Mouse (Mus musculus) forebrain, embryonic 14.5 days (tissue): ENCODE data around the gene Rpl41. TPM values are rescaled to one million over a fixed set of nuclear protein-coding genes. Genes with fewer than 3 reads are reported as not detected.

Experiments
- ATAC-seq: fragments of 200-750 bp; cut with Nextera tagmentation; 2 replicates; pipeline ENCODE4 v1.8.0; 2017; ENCODE audit warnings: mild to moderate bottlenecking, moderate library complexity
- DNase-seq: peaks from one replicate; pipeline ENCODE4 v3.0.0-alpha.2; 2015; ENCODE audit warnings: low spot score
- H3K27ac ChIP-seq: fragments of 300-500 bp; sonication (generic); 2 replicates; pipeline ENCODE4 v1.5.1; 2014; ENCODE audit warnings: low read depth, mild to moderate bottlenecking, control low read depth, low read length, moderate library complexity
- H3K27me3 ChIP-seq: fragments of 300-500 bp; sonication (generic); replicated peaks from 2 replicates; pipeline ENCODE4 v1.6.1; 2014; ENCODE audit warnings: low read length, control low read depth, mixed read lengths; ENCODE audit not compliant: control insufficient read depth, insufficient read depth
- H3K36me3 ChIP-seq: fragments of 300-500 bp; sonication (generic); 2 replicates; pipeline ENCODE4 v1.6.1; 2014; ENCODE audit warnings: low read length, control low read depth; ENCODE audit not compliant: control insufficient read depth, insufficient read depth
- H3K4me1 ChIP-seq: fragments of 300-500 bp; sonication (generic); 2 replicates; pipeline ENCODE4 v1.6.1; 2014; ENCODE audit warnings: antibody characterized with exemption, low read length, control low read depth; ENCODE audit not compliant: control insufficient read depth, insufficient read depth
- H3K4me2 ChIP-seq: fragments of 300-500 bp; sonication (generic); 2 replicates; pipeline ENCODE4 v1.6.1; 2014; ENCODE audit warnings: mild to moderate bottlenecking, control low read depth, low read length
- H3K4me3 ChIP-seq: fragments of 300-500 bp; sonication (generic); 2 replicates; pipeline ENCODE4 v1.5.1; 2014; ENCODE audit warnings: low read depth, low read length, control low read depth
- H3K9ac ChIP-seq: fragments of 300-500 bp; sonication (generic); 2 replicates; pipeline ENCODE4 v1.6.1; 2014; ENCODE audit warnings: mild to moderate bottlenecking, low read length, control low read depth, moderate library complexity
- H3K9me3 ChIP-seq: fragments of 300-500 bp; sonication (generic); replicated peaks from 2 replicates; pipeline ENCODE4 v1.6.1; 2016; ENCODE audit warnings: low read length, control low read depth, mixed read lengths; ENCODE audit not compliant: control insufficient read depth
- WGBS: fragments of 180-500 bp; shearing (Covaris S2); extraction: QIAGEN DNeasy Blood & Tissue Kit; methylation state at CpG from one replicate; pipeline ENCODE4 v1.1.7; 2014; 5-methylcytosine and 5-hydroxymethylcytosine counted together
- polyA plus RNA-seq: library from polyadenylated mRNA; unstranded; fragments of >200 nt; fragmentation: Nextera tagmentation; extraction: Ambion mirVana; gene quantifications from 2 replicates; pipeline ENCODE4 v1.2.1, GENCODE M21; 2014

Gene Rpl41
- polyA plus RNA-seq: 2,276 and 3,259 TPM in 2 replicates

DNA sequence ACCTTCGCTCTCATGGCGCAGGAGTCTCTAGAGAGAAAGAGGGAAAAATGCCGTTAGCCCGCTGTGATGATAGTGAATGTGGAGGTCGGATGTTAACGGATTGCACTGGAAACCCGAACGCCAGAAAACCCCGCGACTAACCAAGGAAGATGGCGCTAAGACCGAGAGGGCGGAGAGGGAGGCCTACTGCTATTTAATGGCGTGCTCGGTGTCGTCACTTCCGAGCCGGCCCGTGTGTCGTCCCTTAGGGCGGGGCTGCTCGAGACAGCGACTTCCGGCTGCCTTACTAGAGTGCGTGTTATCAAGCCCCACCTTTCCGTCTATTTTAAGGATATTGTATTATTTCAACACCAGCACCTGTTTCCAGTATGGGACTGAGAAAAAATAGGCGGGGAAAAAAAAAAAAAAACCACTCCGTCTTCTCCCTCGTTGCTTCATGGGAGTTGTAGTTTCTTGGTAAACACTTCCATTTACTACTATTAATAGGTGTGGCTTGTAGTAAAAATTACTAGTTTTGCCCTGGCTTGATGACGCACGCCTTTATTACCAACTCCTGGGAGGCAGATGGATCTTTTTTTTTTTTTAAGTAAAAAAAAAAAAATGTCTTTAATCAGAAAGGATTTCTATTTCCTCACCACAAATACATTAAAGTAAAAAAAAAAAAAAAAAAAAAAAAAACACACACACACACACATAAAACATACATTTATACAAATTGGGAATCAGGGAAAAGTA lies at the start of gene Rpl41:
Gene Rpl41 (minus strand): TSS at position 359 of the 735 bp plus-strand sequence.
- Histone ChIP-seq H3K27me3 (no peaks in the 10 kb centered on the region), H3K36me3 (peaks cover 18% of the 10 kb centered on the region), H3K9me3 (no peaks in the 10 kb centered on the region), H3K9ac (peak within 1 kb of the TSS; percentile 92), H3K4me3 (peak within 1 kb of the TSS; percentile 63), H3K27ac (peak within 1 kb of the TSS; percentile 97), H3K4me1 (peaks cover 7% of the 10 kb centered on the region; the same call in 1 of the 2 replicates), H3K4me2 (peak within 1 kb of the TSS; percentile 87)
- WGBS: 0% methylated on average over 31 of the region's 31 CpGs
- ATAC-seq (peak; percentile 89), DNase-seq (peak; percentile 99)

DNA sequence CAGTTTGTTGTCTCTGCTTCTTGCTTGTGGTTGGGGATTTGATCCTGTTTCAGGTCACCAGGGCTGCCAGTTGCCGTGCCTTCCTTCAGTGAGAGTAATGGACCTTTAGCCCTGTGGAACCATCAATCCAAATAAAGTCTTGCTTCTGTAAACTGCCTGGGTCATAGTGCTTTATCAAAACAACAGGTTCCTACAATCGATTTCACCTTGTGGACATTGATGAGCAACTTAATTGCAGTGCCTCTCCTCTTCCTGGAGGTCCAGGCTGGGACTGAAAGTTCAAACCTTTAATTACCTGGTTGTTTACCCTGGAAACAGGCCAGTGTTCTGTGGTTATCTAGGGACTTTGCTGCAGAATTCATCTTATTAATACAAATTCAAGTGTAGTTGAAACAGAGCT lies 49.4 kb upstream of the Rpl41 start:
- WGBS: 78% methylated on average over 2 of the region's 2 CpGs
- no peaks in the 10 kb centered on the region for H3K9me3 ChIP-seq
- H3K27me3 ChIP-seq: no peaks in the 10 kb centered on the region
- no peak overlapping the region for H3K9ac ChIP-seq
- no peak overlapping the region for H3K4me2 ChIP-seq
- ATAC-seq: no peak
- H3K36me3 ChIP-seq: no peaks in the 10 kb centered on the region
- no peak for DNase-seq
- H3K4me1 ChIP-seq: no peaks in the 10 kb centered on the region
- H3K27ac ChIP-seq: no peak overlapping the region
- no peak overlapping the region for H3K4me3 ChIP-seq

DNA sequence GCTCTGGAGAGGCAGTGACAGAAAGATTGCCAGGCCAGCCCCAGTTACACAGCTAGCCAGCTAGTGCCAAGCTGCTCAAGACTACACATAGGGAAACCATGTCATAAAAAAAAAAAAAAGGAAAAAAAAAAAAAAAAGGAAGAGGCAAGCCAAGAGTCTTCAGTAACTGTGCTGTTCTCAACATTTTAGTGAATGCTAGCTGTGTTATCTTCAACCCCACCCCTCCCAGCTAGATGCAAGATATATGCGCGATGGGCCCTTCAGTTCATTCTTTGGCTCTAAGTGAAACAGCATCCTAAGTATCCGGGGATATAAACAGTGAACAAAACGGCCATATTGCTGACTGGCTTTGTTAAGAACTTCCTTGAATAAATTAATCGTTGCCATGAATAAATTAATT lies 43.7 kb upstream of the Rpl41 start:
- peaks cover 16% of the 10 kb centered on the region for H3K27me3 ChIP-seq
- H3K9me3 ChIP-seq: no peaks in the 10 kb centered on the region
- no peak for ATAC-seq
- no peak overlapping the region for H3K4me2 ChIP-seq
- H3K36me3 ChIP-seq: no peaks in the 10 kb centered on the region
- H3K27ac ChIP-seq: no peak overlapping the region
- H3K4me3 ChIP-seq: no peak overlapping the region
- WGBS: 42% methylated on average over 5 of the region's 5 CpGs
- no peak for DNase-seq
- H3K4me1 ChIP-seq: peaks cover 2% of the 10 kb centered on the region; the same call in 1 of the 2 replicates
- H3K9ac ChIP-seq: no peak overlapping the region

DNA sequence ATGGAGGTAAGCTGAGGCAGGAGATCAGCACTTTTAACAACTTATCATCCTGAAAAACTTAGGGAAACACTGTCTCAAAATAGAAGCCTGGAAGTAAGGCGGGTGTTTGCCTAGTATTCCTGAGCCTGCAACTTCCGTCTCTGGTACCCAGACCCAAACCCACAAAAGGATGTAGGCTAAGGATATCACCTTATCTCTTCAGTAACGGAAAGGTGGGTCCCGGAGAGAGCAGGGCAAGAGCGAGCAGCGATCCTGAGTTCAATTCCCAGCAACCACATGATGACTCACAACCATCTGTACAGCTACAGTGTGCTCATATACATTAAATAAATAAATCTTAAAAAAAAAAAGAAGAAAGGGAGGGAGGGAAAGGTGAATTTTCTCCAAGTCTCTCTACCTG lies 42.3 kb upstream of the Rpl41 start:
- Histone ChIP-seq H3K36me3 (no peaks in the 10 kb centered on the region), H3K4me2 (no peak overlapping the region), H3K27me3 (peaks cover 21% of the 10 kb centered on the region), H3K4me3 (no peak overlapping the region), H3K9ac (no peak overlapping the region), H3K27ac (no peak overlapping the region), H3K4me1 (peaks cover 2% of the 10 kb centered on the region; the same call in 1 of the 2 replicates), H3K9me3 (no peaks in the 10 kb centered on the region)
- DNase-seq: no peak
- no peak for ATAC-seq
- WGBS: 90% methylated on average over 6 of the region's 6 CpGs

DNA sequence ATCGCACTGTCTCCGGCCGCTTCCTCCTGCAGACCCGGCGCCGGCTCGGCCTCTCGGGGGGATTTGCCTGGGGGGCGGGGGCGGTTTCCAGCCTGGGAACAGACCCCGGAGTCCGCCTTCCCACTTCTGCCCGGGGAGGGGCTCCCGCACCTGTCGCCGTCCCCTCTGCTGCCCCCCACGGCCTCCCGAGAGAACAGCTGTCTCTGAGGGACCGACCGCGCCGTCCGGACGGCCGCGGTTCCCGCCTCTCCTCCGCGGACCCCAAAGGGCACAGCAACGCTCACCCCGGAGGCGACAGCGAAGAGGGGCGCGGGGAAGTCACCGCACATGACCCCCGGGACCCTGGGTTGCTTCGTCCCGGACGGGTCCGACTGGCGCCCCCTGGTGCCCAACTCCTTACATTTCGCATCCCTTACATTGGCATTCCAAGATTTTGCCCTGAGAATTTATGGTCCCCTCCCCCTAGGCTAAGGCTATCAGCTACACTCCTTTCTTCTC lies 41.1 kb upstream of the Rpl41 start:
- Histone ChIP-seq H3K4me3 (peak overlapping the region; percentile 59), H3K4me1 (peaks cover 2% of the 10 kb centered on the region; the same call in 1 of the 2 replicates), H3K27me3 (peaks cover 21% of the 10 kb centered on the region), H3K9me3 (no peaks in the 10 kb centered on the region), H3K4me2 (peak overlapping the region; percentile 94), H3K27ac (0 out of 2 replicates have a peak overlapping the region, but pooled peaks have one; percentile 5), H3K36me3 (no peaks in the 10 kb centered on the region), H3K9ac (peak overlapping the region; percentile 56)
- peak; percentile 84 for ATAC-seq
- under 1% methylated on average over 42 of the region's 43 CpGs for WGBS
- peak; percentile 80 for DNase-seq

DNA sequence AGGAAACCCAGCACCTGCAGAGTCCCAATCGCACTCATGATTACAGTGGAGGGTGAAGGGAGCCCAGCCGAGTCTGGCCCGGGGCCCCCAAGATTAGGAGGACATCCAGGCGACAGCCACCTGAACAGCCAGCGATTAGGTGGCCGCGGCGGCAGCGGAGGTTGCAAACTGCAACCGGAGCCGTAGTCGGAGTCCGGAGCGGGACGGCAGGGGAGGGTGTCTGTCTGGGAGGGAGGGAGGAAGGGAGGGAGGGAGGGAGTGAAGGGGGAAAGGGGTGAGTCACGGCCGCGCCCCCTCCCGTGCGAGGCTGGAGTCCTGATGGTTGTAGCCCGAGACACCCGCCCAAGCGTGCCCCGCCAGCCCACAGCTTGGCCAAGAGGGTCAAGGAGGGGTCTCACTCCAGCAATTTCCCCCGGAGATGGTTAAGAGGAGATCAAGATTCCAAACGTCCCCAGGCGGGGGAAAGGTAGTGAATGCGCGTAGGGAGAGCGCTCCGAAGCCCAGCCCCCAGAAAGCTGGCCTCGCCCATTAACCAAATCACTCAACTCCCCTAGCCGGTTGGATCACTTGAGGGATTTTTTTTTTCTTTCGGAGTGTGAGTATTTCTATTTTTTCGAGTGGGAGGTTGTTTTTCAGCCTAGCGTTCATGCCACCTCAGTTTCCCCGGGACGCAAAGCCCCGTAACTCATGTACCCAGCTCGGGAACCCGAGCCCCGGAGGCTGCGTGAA lies 40.5 kb upstream of the Rpl41 start, which contains the start of gene Erbb3:
Gene Erbb3 (minus strand): TSS at position 189 of the 729 bp plus-strand sequence.
- peak; percentile 54 for DNase-seq
- ATAC-seq: peak; percentile 42
- Histone ChIP-seq H3K4me2 (peak within 1 kb of the TSS; percentile 94), H3K4me1 (peaks cover 2% of the 10 kb centered on the region; the same call in 1 of the 2 replicates), H3K9me3 (no peaks in the 10 kb centered on the region), H3K27me3 (peaks cover 21% of the 10 kb centered on the region), H3K4me3 (peak within 1 kb of the TSS; percentile 59), H3K9ac (peak within 1 kb of the TSS; percentile 56), H3K27ac (0 out of 2 replicates have a peak within 1 kb of the TSS, but pooled peaks have one; percentile 5), H3K36me3 (no peaks in the 10 kb centered on the region)
- under 1% methylated on average over 42 of the region's 43 CpGs for WGBS

DNA sequence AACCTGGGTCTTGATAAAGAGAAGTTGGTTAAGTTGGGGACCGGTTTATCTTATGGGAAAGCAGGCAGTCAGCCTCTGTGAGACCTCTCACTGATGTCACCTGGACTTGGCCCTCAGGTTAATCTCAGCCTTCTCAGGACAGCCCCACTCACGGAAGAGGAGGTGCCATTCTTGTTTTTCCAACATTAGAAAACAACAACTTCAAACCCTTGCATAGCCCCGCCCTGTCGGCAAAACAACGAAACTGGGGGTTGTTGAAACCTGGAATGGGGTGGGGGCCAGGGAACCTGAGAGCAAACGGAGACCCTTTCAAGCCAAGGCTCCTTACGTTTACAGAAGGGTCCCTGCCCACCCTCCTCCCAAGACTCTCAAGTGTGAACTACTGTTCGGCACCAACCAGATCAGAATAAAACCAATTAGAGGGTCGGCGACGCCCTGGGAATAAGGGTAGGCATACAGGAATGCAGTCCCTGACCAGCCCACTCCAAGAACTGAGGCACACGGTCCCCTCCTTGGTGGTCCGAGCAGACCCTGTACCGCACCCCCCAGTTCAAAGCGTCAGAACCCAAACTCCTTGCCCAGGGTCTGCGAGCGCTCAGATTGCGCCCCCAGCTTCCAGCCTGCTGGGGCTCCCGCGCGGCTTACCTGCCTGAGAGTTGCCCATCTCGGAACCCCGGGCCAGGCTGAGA lies 39.8 kb upstream of the Rpl41 start:
- peaks cover 21% of the 10 kb centered on the region for H3K27me3 ChIP-seq
- 2% methylated on average over 23 of the region's 23 CpGs for WGBS
- 0 out of 2 replicates have a peak, but pooled peaks have one; percentile 33 for ATAC-seq

DNA sequence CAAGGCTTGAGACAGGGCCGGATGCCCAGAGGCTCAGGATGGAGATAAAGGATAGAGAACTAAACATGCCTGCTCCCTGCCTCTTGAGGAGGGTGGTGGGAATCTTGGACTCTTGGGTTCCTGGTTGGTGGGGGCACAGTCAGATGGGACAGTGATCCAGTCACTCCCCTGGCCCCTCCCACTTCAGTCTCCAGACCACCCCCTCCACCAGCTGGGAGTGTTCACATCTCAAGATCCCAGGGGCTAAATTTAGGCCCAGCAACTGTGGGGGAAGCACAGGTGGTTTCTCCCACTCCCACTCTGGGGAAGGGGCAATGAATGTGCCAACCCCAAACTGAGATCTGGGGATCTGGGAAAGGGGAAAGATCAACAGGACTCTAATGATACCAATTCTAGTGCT lies 39.0 kb upstream of the Rpl41 start:
- WGBS: 15% methylated on average over 1 of the region's 1 CpGs
- Histone ChIP-seq H3K9ac (no peak overlapping the region), H3K4me3 (no peak overlapping the region), H3K36me3 (no peaks in the 10 kb centered on the region), H3K9me3 (no peaks in the 10 kb centered on the region), H3K4me1 (peaks cover 2% of the 10 kb centered on the region; the same call in 1 of the 2 replicates), H3K27ac (no peak overlapping the region), H3K4me2 (no peak overlapping the region), H3K27me3 (peaks cover 21% of the 10 kb centered on the region)
- no peak for DNase-seq
- ATAC-seq: no peak

More for the DNA sequence above, 39.8 kb upstream of the Rpl41 start:
- peak overlapping the region; percentile 59 for H3K4me3 ChIP-seq
- H3K9ac ChIP-seq: peak overlapping the region; percentile 56; the same call in 1 of the 2 replicates
- H3K36me3 ChIP-seq: no peaks in the 10 kb centered on the region
- H3K4me1 ChIP-seq: peaks cover 2% of the 10 kb centered on the region; the same call in 1 of the 2 replicates
- no peak for DNase-seq
- H3K9me3 ChIP-seq: no peaks in the 10 kb centered on the region
- H3K27ac ChIP-seq: no peak overlapping the region
- peak overlapping the region; percentile 94 for H3K4me2 ChIP-seq
